Mouse (Mus musculus) embryonic facial prominence, embryonic 11.5 days (tissue): ENCODE measurements around the gene Slc27a5. TPM values are rescaled to one million over a fixed set of nuclear protein-coding genes. Genes with fewer than 3 reads are reported as not detected.

Experiments used
- ATAC-seq: fragments of 200-750 bp; cut with Nextera tagmentation; replicated peaks from 2 replicates; pipeline ENCODE4 v1.8.0; 2017; ENCODE audit warnings: low read depth; ENCODE audit not compliant: insufficient number of reproducible peaks, low FRiP score, low TSS enrichment
- DNase-seq: peaks from one replicate; pipeline ENCODE4 v3.0.0-alpha.2; 2015; ENCODE audit warnings: low spot score
- H3K27ac ChIP-seq: fragments of 300-500 bp; sonication (generic); replicated peaks from 2 replicates; pipeline ENCODE4 v1.5.1; 2014; ENCODE audit warnings: mild to moderate bottlenecking, low read depth, low read length, control low read depth
- H3K27me3 ChIP-seq: fragments of 300-500 bp; sonication (generic); 2 replicates; pipeline ENCODE4 v1.6.1; 2014; ENCODE audit warnings: mild to moderate bottlenecking, low read length, moderate library complexity, mixed read lengths; ENCODE audit not compliant: control insufficient read depth, insufficient read depth
- H3K36me3 ChIP-seq: fragments of 300-500 bp; sonication (generic); replicated peaks from 2 replicates; pipeline ENCODE4 v1.6.1; 2014; ENCODE audit warnings: low read depth, mild to moderate bottlenecking, low read length, moderate library complexity, mixed read lengths; ENCODE audit not compliant: control insufficient read depth, insufficient read depth
- H3K4me1 ChIP-seq: fragments of 300-500 bp; sonication (generic); 2 replicates; pipeline ENCODE4 v1.6.1; 2014; ENCODE audit warnings: low read length, mixed read lengths; ENCODE audit not compliant: control insufficient read depth, insufficient read depth
- H3K4me2 ChIP-seq: fragments of 300-500 bp; sonication (generic); 2 replicates; pipeline ENCODE4 v1.6.1; 2014; ENCODE audit warnings: low read depth, mild to moderate bottlenecking, control low read depth, low read length, moderate library complexity
- H3K4me3 ChIP-seq: fragments of 300-500 bp; sonication (generic); 2 replicates; pipeline ENCODE4 v1.5.1; 2014; ENCODE audit warnings: low read depth, low read length, control low read depth
- H3K9ac ChIP-seq: fragments of 300-500 bp; sonication (generic); replicated peaks from 2 replicates; pipeline ENCODE4 v1.6.1; 2014; ENCODE audit warnings: mild to moderate bottlenecking, control low read depth, low read length
- H3K9me3 ChIP-seq: fragments of 300-500 bp; sonication (generic); replicated peaks from 2 replicates; pipeline ENCODE4 v1.6.1; 2016; ENCODE audit warnings: mild to moderate bottlenecking, low read length, inconsistent platforms, mixed read lengths; ENCODE audit not compliant: control insufficient read depth
- WGBS: fragments of 180-500 bp; shearing (Covaris S2); extraction: QIAGEN DNeasy Blood & Tissue Kit; methylation state at CpG from one replicate; pipeline ENCODE4 v1.1.7; 2014; 5-methylcytosine and 5-hydroxymethylcytosine counted together
- polyA plus RNA-seq: library from polyadenylated mRNA; unstranded; fragments of >200 nt; fragmentation: Nextera tagmentation; extraction: Ambion mirVana; gene quantifications from 2 replicates; pipeline ENCODE4 v1.2.1, GENCODE M21; 2014

The Slc27a5 gene
- polyA plus RNA-seq, 1 experiment from 2014 or later = not detected

DNA sequence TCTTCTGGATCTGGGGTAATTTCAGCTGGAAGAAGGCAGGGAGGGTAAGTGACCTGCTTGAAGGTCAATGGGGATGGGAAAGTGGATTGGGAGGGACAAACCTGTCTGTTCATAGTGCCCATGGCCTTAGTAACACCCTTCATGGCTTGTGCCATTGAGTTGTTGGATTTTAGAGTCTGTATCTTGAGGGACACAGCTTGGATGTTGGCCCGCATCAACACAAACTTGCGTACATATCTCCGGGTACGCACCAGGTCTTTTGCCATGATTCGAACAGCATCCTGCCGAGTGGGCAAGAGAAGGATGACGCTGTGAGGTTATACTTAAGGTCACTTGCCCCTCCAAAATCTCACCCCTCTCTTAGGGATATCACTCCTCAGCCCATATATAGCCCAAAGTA is 34.5 kb upstream of the Slc27a5 start:
- 91% methylated on average over 7 of the region's 7 CpGs for WGBS
- no peaks in the 10 kb centered on the region for H3K4me1 ChIP-seq
- ATAC-seq (no peak), DNase-seq (no peak)
- peaks cover 38% of the 10 kb centered on the region for H3K36me3 ChIP-seq
- H3K4me3 ChIP-seq = no peak overlapping the region
- no peak overlapping the region for H3K4me2 ChIP-seq
- no peak overlapping the region for H3K27ac ChIP-seq
- no peaks in the 10 kb centered on the region for H3K9me3 ChIP-seq
- H3K9ac ChIP-seq = no peak overlapping the region
- no peaks in the 10 kb centered on the region for H3K27me3 ChIP-seq

DNA sequence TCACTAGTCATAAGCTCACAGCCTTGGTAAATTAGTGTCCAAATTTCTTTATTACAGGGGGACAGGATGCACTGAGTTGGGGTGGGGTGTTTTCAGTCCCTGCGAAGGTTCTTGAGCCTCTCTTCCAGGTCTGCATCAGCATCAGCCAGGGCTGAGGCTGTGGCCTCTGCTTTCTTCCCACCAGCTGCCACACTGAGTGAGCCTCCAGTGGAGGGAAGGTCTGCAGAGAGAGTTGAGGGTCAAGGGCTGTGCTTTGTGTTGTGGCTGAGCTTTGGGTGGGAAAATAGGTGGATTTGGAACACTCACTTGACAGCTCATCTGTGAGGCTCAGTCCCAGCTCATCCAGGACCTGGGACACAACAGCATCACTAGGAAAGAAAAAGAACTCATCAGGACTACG is 34.0 kb upstream of the Slc27a5 start:
- H3K36me3 ChIP-seq = peaks cover 44% of the 10 kb centered on the region
- no peaks in the 10 kb centered on the region for H3K27me3 ChIP-seq
- ATAC-seq (no peak), DNase-seq (no peak)
- no peak overlapping the region for H3K9ac ChIP-seq
- no peaks in the 10 kb centered on the region for H3K4me1 ChIP-seq
- H3K27ac ChIP-seq = no peak overlapping the region
- no peak overlapping the region for H3K4me3 ChIP-seq
- no peaks in the 10 kb centered on the region for H3K9me3 ChIP-seq
- no peak overlapping the region for H3K4me2 ChIP-seq
- WGBS = 89% methylated on average over 2 of the region's 2 CpGs

- Histone ChIP-seq H3K36me3 (peaks cover 46% of the 10 kb centered on the region), H3K27me3 (no peaks in the 10 kb centered on the region), H3K9ac (no peak overlapping the region), H3K4me3 (no peak overlapping the region), H3K4me1 (no peaks in the 10 kb centered on the region), H3K4me2 (no peak overlapping the region), H3K9me3 (no peaks in the 10 kb centered on the region), H3K27ac (no peak overlapping the region)
- WGBS = 78% methylated on average over 5 of the region's 5 CpGs
- peak; percentile 35 for DNase-seq
- no peak for ATAC-seq
Observed at GRCm38 (mm10) chr7:13031069-13031468, 33.1 kb upstream of the Slc27a5 start.

DNA sequence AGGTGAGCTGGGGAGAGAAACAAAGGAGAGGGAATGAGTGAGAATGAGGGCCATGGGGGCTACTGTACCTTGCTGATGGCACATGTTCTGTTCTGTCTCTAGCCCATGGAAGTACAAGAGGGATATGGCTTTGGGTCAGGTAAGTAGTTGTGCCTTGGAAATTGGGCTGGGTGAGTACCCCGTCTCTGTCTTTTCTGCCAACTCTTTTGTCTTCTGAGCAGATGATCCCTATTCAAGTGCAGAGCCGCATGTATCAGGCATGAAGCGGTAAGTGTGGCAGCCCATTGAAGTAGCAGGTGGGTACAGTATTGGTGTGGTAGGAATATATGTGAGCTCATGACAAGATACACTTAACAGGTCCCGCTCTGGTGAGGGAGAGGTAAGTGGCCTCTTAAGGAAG is 31.0 kb upstream of the Slc27a5 start:
- DNase-seq (no peak), ATAC-seq (no peak)
- no peaks in the 10 kb centered on the region for H3K9me3 ChIP-seq
- H3K4me2 ChIP-seq = no peak overlapping the region
- peaks cover 43% of the 10 kb centered on the region for H3K36me3 ChIP-seq
- no peaks in the 10 kb centered on the region; the same call in 1 of the 2 replicates for H3K4me1 ChIP-seq
- no peak overlapping the region for H3K9ac ChIP-seq
- no peak overlapping the region for H3K4me3 ChIP-seq
- no peaks in the 10 kb centered on the region for H3K27me3 ChIP-seq
- no peak overlapping the region for H3K27ac ChIP-seq
- WGBS = 90% methylated on average over 4 of the region's 4 CpGs

- DNase-seq = no peak
- Histone ChIP-seq H3K9ac (peak overlapping the region; percentile 99), H3K4me3 (peak overlapping the region; percentile 96), H3K27me3 (no peaks in the 10 kb centered on the region), H3K4me1 (no peaks in the 10 kb centered on the region; the same call in 1 of the 2 replicates), H3K27ac (0 out of 2 replicates have a peak overlapping the region, but pooled peaks have one; percentile 100), H3K9me3 (no peaks in the 10 kb centered on the region), H3K4me2 (peak overlapping the region; percentile 97), H3K36me3 (peaks cover 35% of the 10 kb centered on the region)
- 39% methylated on average over 4 of the region's 4 CpGs for WGBS
- no peak for ATAC-seq
Observed at GRCm38 (mm10) chr7:13025511-13026112, 27.6 kb upstream of the Slc27a5 start.

DNA sequence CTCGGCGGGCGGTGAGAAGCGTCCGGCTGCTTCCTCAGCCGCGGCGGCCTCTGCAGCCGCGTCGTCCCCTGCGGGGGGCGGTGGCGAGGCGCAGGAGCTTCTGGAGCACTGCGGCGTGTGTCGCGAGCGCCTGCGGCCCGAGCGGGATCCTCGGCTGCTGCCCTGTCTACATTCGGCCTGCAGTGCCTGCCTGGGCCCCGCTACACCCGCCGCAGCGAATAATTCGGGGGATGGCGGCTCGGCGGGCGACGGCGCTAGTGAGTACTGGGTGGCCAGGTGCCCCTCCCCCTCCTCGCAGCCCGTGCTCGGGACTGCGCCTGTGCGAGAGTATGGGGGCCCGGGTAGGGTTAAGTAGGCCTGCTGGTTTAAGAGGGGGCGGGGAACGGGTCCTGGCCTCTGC is 26.8 kb upstream of the Slc27a5 start:
- H3K9me3 ChIP-seq = no peaks in the 10 kb centered on the region
- peak overlapping the region; percentile 100 for H3K27ac ChIP-seq
- DNase-seq = peak; percentile 79
- peak overlapping the region; percentile 96 for H3K4me3 ChIP-seq
- under 1% methylated on average over 44 of the region's 44 CpGs for WGBS
- no peaks in the 10 kb centered on the region; the same call in 1 of the 2 replicates for H3K4me1 ChIP-seq
- peak overlapping the region; percentile 99 for H3K9ac ChIP-seq
- H3K4me2 ChIP-seq = peak overlapping the region; percentile 97
- peak; percentile 61 for ATAC-seq
- H3K36me3 ChIP-seq = peaks cover 27% of the 10 kb centered on the region
- H3K27me3 ChIP-seq = no peaks in the 10 kb centered on the region

- no peaks in the 10 kb centered on the region for H3K27me3 ChIP-seq
- H3K27ac ChIP-seq = peak overlapping the region; percentile 100
- H3K4me1 ChIP-seq = no peaks in the 10 kb centered on the region; the same call in 1 of the 2 replicates
- no peaks in the 10 kb centered on the region for H3K9me3 ChIP-seq
- peak overlapping the region; percentile 99 for H3K9ac ChIP-seq
- DNase-seq = peak; percentile 97
- whole genome bisulfite sequencing = under 1% methylated on average over 58 of the region's 95 CpGs
- peak; percentile 82 for ATAC-seq
- H3K4me2 ChIP-seq = peak overlapping the region; percentile 97
- peaks cover 20% of the 10 kb centered on the region for H3K36me3 ChIP-seq
- H3K4me3 ChIP-seq = peak overlapping the region; percentile 96
Observed at GRCm38 (mm10) chr7:13023928-13024731, 26.1 kb upstream of the Slc27a5 start.
